Mouse (Mus musculus) spleen, postnatal 10 days (tissue): ENCODE data around the gene Rxra.

ENCODE experiments used
- DNase-seq, 2 experiments: peaks; one replicate each; pipeline ENCODE4 v3.0.0; 2021 to 2022; ENCODE audit warnings: low spot score in 2 of 2

Gene Rxra

DNA sequence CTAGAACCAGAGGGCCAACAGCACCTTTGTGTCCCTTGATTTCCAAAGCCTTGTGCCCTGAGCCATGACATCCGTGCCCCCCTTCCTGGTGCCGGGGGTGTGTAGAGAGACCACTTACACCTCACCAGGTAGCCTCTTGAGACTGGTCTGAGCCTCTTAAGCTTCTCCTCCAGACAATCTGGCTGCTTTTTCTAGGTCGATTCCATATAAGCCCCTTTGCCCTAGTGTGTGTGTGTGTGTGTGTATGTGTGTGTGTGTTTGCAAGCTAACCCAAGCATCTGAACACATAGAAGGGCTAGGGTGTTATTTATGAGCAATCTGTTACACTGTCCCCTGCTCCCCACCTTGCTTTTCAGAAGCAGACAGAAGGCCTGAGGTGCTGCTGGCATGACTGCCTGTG is 62.2 kb downstream of the Rxra start:
- DNase-seq, result no peak

DNA sequence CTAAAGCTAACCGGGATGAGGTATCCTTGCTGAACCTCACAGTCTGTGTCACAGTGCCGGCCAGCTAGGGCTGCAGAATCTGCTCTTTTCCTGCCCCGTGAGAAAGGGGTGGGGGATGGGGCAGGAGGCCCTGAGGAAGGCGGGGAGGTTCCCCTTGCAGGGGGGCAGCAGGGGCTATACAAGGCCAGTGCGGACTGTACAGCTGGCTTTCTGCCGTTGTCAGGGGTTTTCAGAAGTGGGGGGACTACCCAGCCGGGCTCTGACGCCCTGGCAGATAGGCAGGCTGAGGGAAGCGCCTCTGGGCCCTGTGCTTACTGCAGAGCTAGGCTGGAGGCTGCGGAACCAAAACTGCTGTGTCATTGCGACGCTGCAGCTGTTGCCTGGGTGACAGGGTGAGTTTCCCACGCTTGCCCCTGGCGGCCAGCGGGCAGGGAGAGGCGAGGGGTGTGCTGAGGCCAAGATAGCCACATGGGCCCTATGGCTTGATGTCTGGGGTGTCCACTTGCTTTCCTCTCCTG is 63.9 kb downstream of the Rxra start:
- DNase-seq, result peak; percentile 63 to 84

DNA sequence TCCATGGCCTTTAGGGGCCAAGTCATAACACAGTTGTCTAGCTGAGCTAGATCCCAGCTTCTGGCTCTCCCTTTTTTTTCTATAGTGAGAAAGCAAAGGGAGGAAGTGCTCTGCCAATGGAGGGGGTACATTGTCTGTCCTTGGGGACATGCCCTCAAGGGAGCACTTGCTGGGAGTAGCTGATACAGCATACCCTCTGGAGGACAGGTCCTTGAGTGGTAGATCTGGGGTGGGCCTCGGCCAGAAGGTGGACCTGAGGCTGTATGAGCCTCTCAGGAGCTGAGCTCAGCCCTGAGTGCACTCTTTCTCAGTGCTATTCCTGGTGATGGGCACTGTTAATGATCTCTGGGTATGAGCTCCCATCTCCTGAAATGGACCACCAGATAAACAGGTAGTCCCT is 66.9 kb downstream of the Rxra start:
- DNase-seq, result no peak

DNA sequence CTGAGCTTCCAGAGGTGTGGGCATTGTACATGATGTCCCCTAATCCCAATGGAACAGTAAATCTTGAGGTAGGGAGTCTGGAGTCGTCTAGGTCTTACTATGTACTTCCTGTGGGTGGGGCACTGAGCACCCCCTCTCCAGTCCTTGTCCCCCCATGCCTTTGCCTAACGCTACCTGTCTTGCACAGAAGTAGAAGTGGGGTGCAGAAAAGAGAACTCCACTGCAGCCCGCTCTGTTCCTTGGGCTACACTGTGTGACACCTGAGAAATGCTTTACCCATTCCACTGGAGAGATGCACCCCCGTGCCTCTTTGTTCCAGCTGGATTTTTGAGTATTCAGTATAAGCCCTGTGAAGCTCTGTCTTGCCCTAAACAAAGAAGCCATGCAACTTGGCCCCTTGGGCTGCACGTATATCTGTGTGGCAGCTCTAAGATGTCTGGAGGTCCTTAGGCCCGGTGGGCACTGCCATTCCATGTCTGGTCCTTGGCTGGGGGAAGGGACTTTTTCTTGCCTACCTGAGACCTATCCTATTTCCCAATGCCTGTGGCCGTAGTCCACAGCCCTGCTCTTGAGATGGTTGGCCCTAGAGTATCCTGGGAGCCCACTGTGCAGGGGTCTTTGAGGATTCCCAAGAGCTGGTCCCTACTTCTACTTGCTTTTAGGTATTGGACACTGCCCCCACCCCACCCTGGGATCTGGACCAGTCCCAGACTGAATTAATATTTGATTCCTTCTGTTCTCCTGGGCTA is 67.8 kb downstream of the Rxra start:
- no peak for DNase-seq

DNA sequence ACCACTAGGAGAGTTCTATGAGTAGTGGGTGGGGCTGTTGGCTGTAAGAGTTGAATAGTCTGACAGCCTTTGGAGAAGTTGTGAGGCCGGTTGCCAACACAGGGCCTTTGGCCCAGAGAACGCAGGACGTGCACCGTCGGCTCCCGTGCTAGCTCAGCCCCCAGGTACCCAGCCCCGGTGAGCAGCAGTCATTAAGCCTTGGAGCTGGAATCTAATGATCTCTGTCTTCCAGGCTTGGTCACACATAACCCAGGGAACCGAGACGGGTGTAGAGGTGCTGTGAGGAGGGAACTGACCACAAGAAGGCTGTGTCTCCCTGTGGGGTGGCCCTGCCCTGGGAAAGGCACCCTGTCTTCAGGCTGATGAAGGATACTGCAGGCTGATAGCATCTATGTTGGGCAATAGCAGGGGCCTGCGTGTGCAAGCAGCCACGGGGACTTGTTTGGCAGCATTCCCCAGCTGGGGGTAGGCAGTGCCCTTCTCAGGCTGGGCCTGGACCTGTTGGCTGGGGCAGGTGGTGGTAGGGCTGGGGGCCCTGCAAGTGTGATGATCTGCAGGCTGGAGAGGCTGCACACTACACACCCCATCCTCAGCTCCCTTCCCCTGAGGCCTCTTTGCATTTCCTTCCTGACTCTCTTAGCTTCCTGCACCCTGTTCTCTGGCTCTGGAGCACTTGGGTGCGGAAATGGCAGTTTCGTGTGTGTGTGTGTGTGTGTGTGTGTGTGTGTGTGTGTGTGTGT is 68.5 kb downstream of the Rxra start:
- no peak for DNase-seq

DNA sequence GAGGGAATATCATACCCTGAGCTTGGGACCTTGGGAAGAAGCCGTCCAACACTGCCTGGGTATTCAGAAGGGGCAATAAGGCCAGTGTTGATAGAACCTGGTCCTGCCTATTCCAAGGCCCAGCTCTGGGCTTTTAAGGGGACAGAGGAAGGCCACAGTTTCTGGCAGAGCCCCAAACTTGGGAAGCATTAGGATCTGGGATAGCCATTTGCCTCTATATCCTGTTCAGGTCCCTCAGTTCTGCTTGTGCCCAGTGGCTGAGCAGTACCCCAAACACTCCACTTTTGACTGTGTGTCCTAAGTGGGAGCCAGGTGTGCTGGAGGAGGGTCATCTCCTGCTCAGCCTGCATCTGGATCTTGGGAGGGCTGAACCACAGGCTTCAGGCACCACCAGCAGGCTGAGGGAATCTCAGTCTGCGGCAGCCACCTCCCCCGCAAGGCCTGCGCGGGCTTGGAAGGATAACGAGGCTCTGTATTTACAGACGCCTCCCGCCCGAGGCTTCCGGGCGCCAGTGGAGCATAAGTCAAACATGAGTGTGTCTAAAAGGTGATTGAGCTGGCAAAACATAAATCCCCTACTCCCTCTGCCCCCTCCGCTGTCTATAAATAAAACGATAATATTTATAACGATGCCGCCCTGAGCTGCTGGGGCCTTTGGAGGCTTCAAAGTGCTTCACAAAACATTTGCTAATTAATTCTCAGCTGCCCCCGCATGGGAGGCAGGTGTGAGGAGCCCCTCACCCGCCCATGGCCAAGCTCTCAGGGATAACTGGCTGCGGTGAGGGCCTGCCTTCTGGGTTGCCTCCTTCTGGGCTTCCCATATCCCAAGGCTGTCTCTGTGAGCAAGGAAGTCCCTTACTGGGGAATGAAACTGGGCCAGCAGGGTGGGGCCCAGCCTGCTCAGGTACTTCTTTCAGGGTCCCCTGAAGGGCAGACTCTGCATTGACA is 69.7 kb downstream of the Rxra start:
- DNase-seq, result no peak

DNA sequence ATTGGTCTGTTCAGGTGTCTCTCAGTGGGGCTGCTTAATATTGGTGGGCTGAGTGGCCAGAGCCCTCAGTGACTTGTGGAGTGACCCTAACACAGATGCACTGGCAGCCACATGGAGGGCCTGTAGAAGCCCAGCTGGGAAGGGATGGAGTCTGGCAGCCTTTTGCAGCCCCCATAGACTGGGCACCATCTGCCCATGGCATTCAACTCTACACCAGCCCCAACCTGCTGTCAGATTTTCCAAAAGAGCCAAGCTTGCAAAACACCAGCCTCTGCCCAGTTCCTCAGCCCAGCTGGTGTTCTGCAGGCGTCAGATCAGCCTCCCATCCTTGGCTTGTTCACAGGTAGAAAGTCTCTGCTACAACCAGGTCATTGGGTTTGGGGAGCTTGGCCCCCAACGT is 70.6 kb downstream of the Rxra start:
- no peak for DNase-seq

DNA sequence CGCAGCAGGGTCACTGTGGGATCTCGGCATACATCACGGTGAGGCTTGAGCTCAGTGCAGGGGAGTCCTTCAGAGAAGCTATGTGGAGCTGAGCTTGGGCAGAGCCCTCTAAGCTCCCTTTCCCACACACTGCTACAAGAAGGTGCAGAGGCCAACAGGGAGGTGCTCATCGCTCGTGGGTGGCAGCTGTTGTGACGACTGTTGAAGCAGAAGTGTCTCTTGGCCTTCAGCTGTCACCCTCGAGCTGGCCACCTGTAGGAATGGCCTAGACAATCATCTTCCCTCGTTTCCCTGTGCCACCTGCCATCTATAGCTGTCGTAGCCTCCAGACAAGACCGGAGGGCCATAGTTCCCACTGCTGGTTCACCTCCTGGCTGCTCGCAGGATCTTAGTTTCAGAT is 72.7 kb downstream of the Rxra start:
- DNase-seq, result no peak

DNA sequence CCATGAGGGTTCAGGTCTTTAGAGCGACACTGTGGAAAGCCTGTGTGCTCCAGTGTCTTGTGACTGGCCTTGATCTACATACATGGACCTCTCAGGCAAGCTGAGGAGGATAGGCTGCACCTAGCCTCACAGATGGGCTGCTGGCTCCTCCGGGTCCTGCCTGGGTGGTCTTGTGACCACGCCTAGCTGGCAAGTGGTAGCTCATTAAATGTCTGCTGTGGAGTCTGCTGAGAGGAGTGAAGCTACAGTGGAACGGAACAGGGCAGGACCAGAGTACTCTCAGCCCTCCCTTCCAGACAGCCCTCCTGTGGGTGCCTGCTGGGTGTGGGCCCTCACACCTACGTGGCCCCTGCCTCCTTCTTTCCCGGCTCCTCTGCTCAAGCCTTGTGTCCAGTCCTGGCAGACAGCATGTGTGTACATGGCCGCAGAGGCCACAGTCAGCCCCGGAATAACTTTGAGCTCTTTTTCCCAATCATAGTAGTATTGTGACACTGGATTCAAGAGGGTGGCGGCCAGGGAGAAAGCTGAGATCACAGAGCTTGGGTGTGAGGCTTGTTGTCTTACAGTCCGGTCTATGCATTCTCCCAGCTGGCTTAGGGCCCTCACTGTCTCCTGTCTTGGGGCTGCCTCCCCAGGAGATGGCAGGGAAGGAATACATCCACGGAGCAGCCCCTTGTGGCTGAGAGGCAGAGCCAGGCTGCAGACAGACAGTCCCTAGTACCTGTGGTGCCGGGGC is 74.3 kb downstream of the Rxra start:
- DNase-seq, result no peak

DNA sequence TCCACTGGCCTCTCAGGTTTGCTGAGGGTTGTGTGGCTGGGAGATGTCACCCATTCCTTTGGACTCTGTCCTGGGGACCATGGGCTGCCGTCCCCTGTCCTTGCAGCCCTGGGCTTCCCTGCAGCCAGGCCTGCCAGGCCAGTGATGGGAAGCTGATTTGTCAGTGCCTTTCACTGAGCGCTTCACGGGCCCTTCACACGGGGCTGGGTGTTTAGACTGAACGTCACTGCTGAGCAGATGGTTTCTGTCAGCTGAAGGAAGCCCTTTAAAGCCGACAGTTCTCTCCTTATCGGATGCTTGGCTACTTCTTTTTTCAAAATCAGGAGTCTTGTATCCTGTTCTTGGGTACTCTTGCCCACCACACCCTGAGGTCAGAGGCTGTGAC is 74.9 kb downstream of the Rxra start:
- no peak for DNase-seq

DNA sequence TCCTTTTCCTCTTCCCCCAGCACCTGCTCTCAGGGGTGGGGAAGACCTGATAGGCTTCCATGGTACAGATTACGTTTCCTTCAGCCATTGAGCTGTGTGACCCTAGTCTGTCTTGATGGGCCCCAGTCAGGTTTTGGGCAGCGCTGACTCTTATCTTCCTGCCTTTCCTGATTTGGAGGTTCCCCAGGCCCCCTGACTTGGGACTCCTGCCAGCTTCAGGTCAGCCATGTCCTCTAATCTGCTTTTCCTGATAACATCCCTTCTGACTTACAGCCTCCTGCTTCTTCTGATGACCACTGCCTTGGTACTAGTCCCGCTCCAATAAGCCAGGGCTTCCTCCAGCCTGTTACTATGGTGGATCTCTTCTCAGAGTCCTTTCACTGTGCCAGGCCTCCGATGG is 75.6 kb downstream of the Rxra start:
- DNase-seq, result no peak

DNA sequence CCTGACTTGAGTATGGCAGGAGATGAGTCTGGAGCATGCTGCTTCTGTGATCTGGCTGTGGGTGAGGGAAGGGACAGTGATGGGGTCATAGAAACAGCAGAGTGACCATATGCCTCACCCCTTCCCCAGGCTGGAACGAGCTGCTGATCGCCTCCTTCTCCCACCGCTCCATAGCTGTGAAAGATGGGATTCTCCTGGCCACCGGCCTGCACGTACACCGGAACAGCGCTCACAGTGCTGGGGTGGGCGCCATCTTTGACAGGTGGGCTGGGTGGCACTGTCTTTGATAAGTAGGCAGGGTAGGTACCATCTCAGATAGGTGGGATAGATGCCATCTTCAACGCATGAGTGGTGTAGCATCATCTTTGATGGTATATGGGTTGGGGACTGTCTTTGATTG is 77.9 kb downstream of the Rxra start:
- DNase-seq, result no peak

DNA sequence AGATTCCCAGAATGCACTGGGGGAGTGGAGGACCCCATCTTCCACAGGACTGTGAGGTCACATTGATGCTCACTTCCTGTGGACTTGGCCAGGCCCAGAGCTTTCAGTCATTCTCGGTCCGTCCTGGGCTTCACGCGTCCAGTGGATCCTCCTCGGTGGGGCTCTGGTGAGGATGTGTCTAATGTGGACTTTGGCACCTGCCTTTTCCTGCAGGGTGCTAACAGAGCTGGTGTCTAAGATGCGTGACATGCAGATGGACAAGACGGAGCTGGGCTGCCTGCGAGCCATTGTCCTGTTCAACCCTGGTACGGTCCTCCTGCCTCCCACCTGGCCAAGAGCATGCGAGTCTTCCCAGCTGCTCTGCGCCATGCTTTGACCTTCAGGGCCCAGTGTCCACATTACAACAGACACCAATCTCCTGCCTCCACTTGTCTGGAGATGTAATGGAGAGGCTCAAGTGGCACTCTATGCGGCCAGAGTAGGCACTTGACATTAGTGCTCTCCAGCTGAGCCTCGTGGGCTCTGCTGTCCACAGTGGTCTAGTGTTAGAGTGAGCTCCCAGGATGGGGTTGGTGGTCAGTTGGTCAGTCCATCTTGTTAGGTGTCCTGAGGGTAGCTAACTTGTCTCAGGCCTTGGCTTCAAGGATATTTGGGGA is 79.9 kb downstream of the Rxra start:
- no peak for DNase-seq

DNA sequence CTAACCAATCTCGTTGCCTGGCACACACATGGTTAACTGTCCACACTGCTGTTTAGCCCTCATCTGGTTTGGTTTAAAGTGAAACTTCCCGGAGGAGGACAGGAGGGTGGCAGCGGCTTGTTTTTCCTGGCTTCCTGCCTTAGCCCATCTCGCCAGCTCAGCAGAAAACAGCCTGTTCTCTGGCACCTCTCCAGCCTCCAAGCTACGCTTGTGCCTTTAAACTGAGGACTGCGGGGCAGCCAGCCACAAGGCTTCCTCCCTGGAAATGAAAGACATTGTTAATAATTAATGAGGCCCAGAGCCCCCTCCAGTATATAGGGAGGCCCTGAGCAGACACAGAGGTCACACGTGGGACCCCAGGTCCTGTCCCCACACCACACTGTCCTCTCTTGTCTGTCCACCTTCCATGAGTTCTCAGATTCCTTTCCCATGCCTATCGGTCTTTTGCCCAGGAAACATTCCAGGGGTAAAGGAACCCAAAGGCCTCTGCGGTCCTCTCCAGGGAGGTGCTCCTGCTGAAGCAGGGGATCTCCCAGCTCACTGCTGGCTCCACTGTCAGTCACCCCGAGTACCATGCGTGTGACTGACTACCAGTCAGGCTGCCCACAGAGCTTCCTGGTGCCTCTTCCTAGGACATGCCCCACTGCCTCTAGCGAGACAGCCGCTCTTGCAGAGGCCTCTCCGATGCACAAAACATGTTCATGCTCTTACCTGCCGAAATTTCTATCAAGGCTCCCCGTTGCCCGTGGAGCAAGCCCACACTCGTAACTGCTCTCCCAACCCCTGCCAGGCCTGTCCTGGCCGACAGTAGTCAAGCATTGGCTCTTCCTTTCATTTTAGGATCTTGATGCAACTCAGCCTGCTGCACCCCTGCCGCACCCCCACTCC is 82.4 kb downstream of the Rxra start:
- DNase-seq, result peak in 1 of 2 experiments; percentile 52

DNA sequence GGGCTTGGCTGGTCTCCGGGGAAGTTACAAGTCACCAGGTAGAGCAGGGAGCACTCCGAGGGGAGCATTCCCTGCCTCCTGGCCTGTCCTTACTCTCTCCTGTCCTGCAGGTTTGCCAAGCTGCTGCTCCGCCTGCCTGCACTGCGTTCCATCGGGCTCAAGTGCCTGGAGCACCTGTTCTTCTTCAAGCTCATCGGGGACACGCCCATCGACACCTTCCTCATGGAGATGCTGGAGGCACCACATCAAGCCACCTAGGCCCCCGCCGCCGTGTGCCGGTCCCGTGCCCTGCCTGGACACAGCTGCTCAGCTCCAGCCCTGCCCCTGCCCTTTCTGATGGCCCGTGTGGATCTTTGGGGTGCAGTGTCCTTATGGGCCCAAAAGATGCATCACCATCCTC is 83.2 kb downstream of the Rxra start:
- no peak for DNase-seq

DNA sequence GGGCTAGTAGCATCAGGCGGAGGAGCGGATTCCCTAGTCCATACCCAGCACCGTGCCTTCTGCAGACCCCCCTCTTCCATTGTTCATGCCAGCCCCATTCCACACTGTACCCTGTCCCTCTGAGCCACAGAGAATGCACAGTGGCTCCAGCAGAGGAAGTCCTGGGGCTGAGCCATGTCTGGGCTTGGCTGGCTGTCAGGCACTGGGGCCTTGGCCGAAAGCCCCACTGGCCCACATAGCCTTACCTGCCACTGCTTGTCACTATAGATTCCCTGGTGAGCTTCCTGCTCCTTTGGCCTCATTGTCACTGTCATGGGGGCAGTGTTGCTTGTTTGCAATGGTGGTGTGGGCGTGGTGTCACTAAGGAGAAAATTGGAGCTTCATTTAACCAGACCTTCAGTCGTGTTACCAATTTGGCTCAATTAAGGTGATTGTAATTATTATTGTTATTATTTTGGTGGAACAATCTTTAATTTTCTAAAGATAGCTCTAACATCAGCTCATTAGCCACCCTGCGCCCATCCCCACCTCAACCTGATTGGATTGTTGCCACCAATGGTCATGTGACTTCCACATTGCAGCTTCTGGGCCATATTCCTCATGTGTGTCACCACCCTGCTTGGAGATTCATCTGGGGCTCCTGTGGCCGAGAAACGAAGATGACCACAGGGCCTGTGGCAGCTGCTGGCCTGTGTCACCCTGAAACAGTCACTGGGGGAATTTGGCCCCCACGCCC is 85.2 kb downstream of the Rxra start:
- DNase-seq, result no peak

DNA sequence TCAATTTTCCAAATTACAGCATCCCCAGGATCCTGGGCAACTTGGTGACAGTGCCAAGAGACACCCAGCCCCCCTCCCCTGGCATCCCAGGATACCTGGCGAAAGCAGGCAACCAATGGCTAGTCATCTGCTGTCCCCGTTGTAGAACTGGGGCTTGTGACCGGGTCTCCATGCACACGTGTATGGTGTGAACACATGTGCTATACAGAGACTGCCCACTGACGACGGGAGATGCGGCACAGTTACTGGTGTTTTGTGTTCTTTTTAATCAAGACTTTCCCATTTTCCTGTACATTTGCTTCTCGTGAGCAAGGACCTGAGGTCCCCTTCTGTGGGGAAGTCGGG is 85.7 kb downstream of the Rxra start:
- DNase-seq, result no peak

DNA sequence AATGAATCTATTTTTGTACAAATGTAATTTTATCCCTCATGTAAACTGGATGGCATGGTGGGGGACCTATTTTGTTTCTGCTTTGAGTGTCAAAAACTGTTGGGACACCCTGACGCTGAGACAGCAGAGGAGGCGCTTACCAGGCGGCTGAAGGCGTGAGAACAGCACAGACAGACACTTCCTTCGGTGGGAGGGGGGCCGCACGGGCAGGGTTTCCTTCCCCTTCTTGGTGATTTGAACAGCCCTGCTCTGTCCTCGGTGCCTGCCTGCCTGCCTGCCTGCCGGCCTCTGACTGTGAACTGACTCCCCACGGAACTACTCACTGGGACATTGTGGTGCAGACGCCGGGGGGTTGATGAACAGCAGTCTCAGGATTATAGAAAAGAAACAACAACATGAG is 86.3 kb downstream of the Rxra start:
- DNase-seq, result peak in 1 of 2 experiments; percentile 40
